8 mouse cellular contexts compared by ENCODE assay signal in genomic region chr2:34645851-34646540, GRCm38 (mm10).
DNase-seq lines count a peak whose midpoint lies in the region; ATAC-seq lines count a peak whose summit lies in the region.

No protein-coding gene starts in this region.

- H3K36me3 ChIP-seq in hindbrain, embryonic 15.5 days = no peaks in the 10 kb centered on the region
- no peaks in the 10 kb centered on the region for H3K36me3 ChIP-seq in liver, embryonic 11.5 days (ENCODE audit: control insufficient read depth, insufficient read depth, low read length)

- 12% methylated on average over 19 of the region's 21 CpGs for WGBS in hindbrain, embryonic 15.5 days
- WGBS in liver, embryonic 11.5 days = 9% methylated on average over 21 of the region's 21 CpGs

- DNase-seq in frontal cortex, postnatal 25 days (ENCODE audit: low spot score in 2 of 2) = no peak
- peak; percentile 57 for DNase-seq in brain, embryonic 18.5 days (ENCODE audit: low read depth, low spot score)
- DNase-seq in gastrocnemius, adult 8-10 months (ENCODE audit: low spot score in 2 of 2) = peak; percentile 30 to 42
- DNase-seq in liver, embryonic 11.5 days (ENCODE audit: low spot score) = peak; percentile 88
- DNase-seq in testis, postnatal 10 days (ENCODE audit: low spot score) = peak; percentile 89

- H3K27me3 ChIP-seq in hindbrain, embryonic 15.5 days = no peaks in the 10 kb centered on the region
- no peaks in the 10 kb centered on the region for H3K27me3 ChIP-seq in liver, embryonic 11.5 days (replicated peaks; ENCODE audit: control insufficient read depth, insufficient read depth, low read length)

- H3K4me3 ChIP-seq in hindbrain, embryonic 15.5 days = peak overlapping the region; percentile 32
- peak overlapping the region; percentile 53 for H3K4me3 ChIP-seq in liver, embryonic 11.5 days (ENCODE audit: low read depth, low read length)

- H3K9me3 ChIP-seq in hindbrain, embryonic 15.5 days = no peaks in the 10 kb centered on the region
- no peaks in the 10 kb centered on the region for H3K9me3 ChIP-seq in liver, embryonic 11.5 days (ENCODE audit: control insufficient read depth, low read length)

- peak overlapping the region; percentile 59 for H3K4me2 ChIP-seq in hindbrain, embryonic 15.5 days
- H3K4me2 ChIP-seq in liver, embryonic 11.5 days = peak overlapping the region; percentile 89

- ATAC-seq in frontal cortex, adult (ENCODE audit: low TSS enrichment) = 0 out of 2 replicates have a peak, but pooled peaks have one; percentile 55
- peak; percentile 82; the same call in 1 of the 2 replicates for ATAC-seq in hindbrain, embryonic 15.5 days (ENCODE audit: low FRiP score, low read depth)
- ATAC-seq in liver, embryonic 11.5 days (replicated peaks; ENCODE audit: low FRiP score) = peak; percentile 98
- peak; percentile 77 for ATAC-seq in monocyte, adult 5-6 weeks (replicated peaks; ENCODE audit: insufficient number of reproducible peaks, low FRiP score, low TSS enrichment, poor library complexity, severe bottlenecking)

- H3K27ac ChIP-seq in hindbrain, embryonic 15.5 days (replicated peaks) = no peak overlapping the region
- H3K27ac ChIP-seq in liver, embryonic 11.5 days (ENCODE audit: low read depth, low read length) = no peak overlapping the region

- peaks cover 22% of the 10 kb centered on the region for H3K4me1 ChIP-seq in hindbrain, embryonic 15.5 days (replicated peaks)
- peaks cover 4% of the 10 kb centered on the region; the same call in 1 of the 2 replicates for H3K4me1 ChIP-seq in liver, embryonic 11.5 days (replicated peaks; ENCODE audit: control insufficient read depth, insufficient read depth, low read length)

- H3K9ac ChIP-seq in hindbrain, embryonic 15.5 days = no peak overlapping the region
- peak overlapping the region; percentile 54 for H3K9ac ChIP-seq in liver, embryonic 11.5 days (ENCODE audit: low read depth, low read length)

Comparison
In these comparisons a context has a peak if more than half of its experiments do, and no peak if none do; other contexts are left out.
1. DNase-seq: peak in brain, embryonic 18.5 days (single experiment), gastrocnemius, adult 8-10 months (2 of 2), liver, embryonic 11.5 days (single experiment) and testis, postnatal 10 days (single experiment); none in frontal cortex, postnatal 25 days (0 of 2).
2. Peak in every context shown above with its lines, with median percentiles within 50 percentile points of each other: ATAC-seq.